Mouse (Mus musculus): ENCODE data around the gene Scgn.

Gene Scgn

GRCm38 (mm10) chr13:23990928-23991327 is at the start of gene Scgn:
Gene Scgn (minus strand): TSS chr13:23991214.
- peak; percentile 6 for DNase-seq (ENCODE audit: extremely low read depth, insufficient read length, low spot score)

- no peak for DNase-seq (ENCODE audit: extremely low read depth, insufficient read length, low spot score)
Measured at GRCm38 (mm10) chr13:24040221-24040620, 49.2 kb upstream of the Scgn start.

GRCm38 (mm10) chr13:24037502-24037901 is 46.5 kb upstream of the Scgn start:
- DNase-seq (ENCODE audit: extremely low read depth, insufficient read length, low spot score), result no peak

- no peak for DNase-seq (ENCODE audit: extremely low read depth, insufficient read length, low spot score)
Measured at GRCm38 (mm10) chr13:24036150-24036549, 45.1 kb upstream of the Scgn start.

GRCm38 (mm10) chr13:24027191-24028170 is 36.5 kb upstream of the Scgn start:
- no peak for DNase-seq (ENCODE audit: extremely low read depth, insufficient read length, low spot score)

- DNase-seq (ENCODE audit: extremely low read depth, insufficient read length, low spot score), result peak; percentile 36
Measured at GRCm38 (mm10) chr13:24018515-24018914, 27.5 kb upstream of the Scgn start.

GRCm38 (mm10) chr13:24005528-24005927 is 14.5 kb upstream of the Scgn start:
- DNase-seq (ENCODE audit: extremely low read depth, insufficient read length, low spot score), result no peak

- DNase-seq (ENCODE audit: extremely low read depth, insufficient read length, low spot score), result no peak
Measured at GRCm38 (mm10) chr13:24001797-24002196, 10.8 kb upstream of the Scgn start.

GRCm38 (mm10) chr13:24001081-24001480 is 10.1 kb upstream of the Scgn start:
- no peak for DNase-seq (ENCODE audit: extremely low read depth, insufficient read length, low spot score)

- DNase-seq (ENCODE audit: extremely low read depth, insufficient read length, low spot score), result no peak
Measured at GRCm38 (mm10) chr13:23998826-23999225, 7.8 kb upstream of the Scgn start.

GRCm38 (mm10) chr13:23994756-23995155 is 3.7 kb upstream of the Scgn start:
- no peak for DNase-seq (ENCODE audit: extremely low read depth, insufficient read length, low spot score)

- DNase-seq (ENCODE audit: extremely low read depth, insufficient read length, low spot score), result no peak
Measured at GRCm38 (mm10) chr13:23994024-23994423, 3.0 kb upstream of the Scgn start.

- no peak for DNase-seq (ENCODE audit: extremely low read depth, insufficient read length, low spot score)
Measured at GRCm38 (mm10) chr13:23990451-23990850, 563 bp downstream of the Scgn start.

- no peak for DNase-seq (ENCODE audit: extremely low read depth, insufficient read length, low spot score)
Measured at GRCm38 (mm10) chr13:23985130-23985529, 5.9 kb downstream of the Scgn start.

- no peak for DNase-seq (ENCODE audit: extremely low read depth, insufficient read length, low spot score)
Measured at GRCm38 (mm10) chr13:23972271-23972670, 18.7 kb downstream of the Scgn start.

GRCm38 (mm10) chr13:23971870-23972269 is 19.1 kb downstream of the Scgn start:
- no peak for DNase-seq (ENCODE audit: extremely low read depth, insufficient read length, low spot score)

GRCm38 (mm10) chr13:23964909-23965308 is 26.1 kb downstream of the Scgn start:
- no peak for DNase-seq (ENCODE audit: extremely low read depth, insufficient read length, low spot score)

GRCm38 (mm10) chr13:23959776-23960175 is 31.2 kb downstream of the Scgn start:
- DNase-seq (ENCODE audit: extremely low read depth, insufficient read length, low spot score), result no peak

GRCm38 (mm10) chr13:23950928-23951327 is 40.1 kb downstream of the Scgn start:
- no peak for DNase-seq (ENCODE audit: extremely low read depth, insufficient read length, low spot score)

- no peak for DNase-seq (ENCODE audit: extremely low read depth, insufficient read length, low spot score)
Measured at GRCm38 (mm10) chr13:23949484-23950246, 41.3 kb downstream of the Scgn start.

- no peak for DNase-seq (ENCODE audit: extremely low read depth, insufficient read length, low spot score)
Measured at GRCm38 (mm10) chr13:23946254-23946653, 44.8 kb downstream of the Scgn start.

- no peak for DNase-seq (ENCODE audit: extremely low read depth, insufficient read length, low spot score)
Measured at GRCm38 (mm10) chr13:23942861-23943260, 48.2 kb downstream of the Scgn start.
